Mouse (Mus musculus) monocyte, adult 5-6 weeks (primary cell): ENCODE results near the gene Sipa1l1. TPM values are rescaled to one million over a fixed set of nuclear protein-coding genes. Genes with fewer than 3 reads are reported as not detected.
A peak's percentile ranks its signal among the peaks of the same experiment; 100 is the strongest.

ENCODE experiments used
- ATAC-seq: fragments of 153-309, 156-312 bp; replicated peaks from 2 replicates; pipeline ENCODE4 v1.8.0; 2017; ENCODE audit warnings: mild to moderate bottlenecking; ENCODE audit not compliant: low TSS enrichment, insufficient number of reproducible peaks, severe bottlenecking, poor library complexity, low FRiP score
- total RNA-seq: library from RNA; stranded (forward); fragments of 200-1000, 200-491, 200-594 nt; gene quantifications from 3 replicates; pipeline ENCODE4 v1.2.3, GENCODE M21; 2017

The Sipa1l1 gene
- total RNA-seq, 1 experiment from 2014 or later, result 44.5 TPM

GRCm38 (mm10) chr12:82341181-82341580 is 172.1 kb downstream of the Sipa1l1 start:
- no peak for ATAC-seq

DNA sequence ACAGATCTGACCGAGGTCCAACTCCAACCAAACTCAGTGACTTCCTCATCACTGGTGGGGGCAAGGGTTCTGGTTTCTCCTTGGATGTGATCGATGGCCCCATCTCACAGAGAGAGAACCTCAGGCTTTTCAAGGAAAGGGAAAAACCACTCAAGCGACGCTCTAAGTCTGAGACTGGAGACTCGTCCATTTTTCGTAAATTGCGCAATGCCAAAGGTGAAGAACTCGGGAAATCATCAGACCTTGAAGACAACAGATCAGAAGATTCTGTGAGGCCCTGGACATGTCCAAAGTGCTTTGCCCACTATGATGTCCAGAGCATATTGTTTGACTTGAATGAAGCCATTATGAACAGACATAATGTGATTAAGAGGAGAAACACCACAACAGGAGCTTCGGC is 172.6 kb downstream of the Sipa1l1 start:
- no peak for ATAC-seq

GRCm38 (mm10) chr12:82350082-82350481 is 181.0 kb downstream of the Sipa1l1 start:
- ATAC-seq, result peak; percentile 56; the same call in 1 of the 2 replicates

GRCm38 (mm10) chr12:82350891-82351290 is 181.8 kb downstream of the Sipa1l1 start:
- ATAC-seq, result no peak

DNA sequence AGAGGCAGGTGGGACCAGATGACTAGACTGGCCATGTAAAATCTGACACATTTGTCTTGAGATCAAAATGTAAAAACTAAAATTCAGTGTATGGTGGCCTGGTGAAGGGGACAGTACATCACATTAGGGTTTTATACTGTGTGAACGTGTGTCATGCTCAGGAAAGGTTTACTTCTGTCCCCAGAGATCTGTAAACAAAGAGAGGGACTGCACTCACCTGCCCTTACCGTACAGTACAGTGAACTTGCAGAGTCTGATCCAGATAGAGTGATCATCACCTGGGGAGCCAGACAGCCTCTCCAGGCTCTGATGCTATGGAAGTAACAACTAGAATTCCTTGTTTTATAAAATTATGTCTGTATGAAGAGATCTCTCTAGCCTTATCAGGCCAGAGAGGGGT is 184.5 kb downstream of the Sipa1l1 start:
- no peak for ATAC-seq

DNA sequence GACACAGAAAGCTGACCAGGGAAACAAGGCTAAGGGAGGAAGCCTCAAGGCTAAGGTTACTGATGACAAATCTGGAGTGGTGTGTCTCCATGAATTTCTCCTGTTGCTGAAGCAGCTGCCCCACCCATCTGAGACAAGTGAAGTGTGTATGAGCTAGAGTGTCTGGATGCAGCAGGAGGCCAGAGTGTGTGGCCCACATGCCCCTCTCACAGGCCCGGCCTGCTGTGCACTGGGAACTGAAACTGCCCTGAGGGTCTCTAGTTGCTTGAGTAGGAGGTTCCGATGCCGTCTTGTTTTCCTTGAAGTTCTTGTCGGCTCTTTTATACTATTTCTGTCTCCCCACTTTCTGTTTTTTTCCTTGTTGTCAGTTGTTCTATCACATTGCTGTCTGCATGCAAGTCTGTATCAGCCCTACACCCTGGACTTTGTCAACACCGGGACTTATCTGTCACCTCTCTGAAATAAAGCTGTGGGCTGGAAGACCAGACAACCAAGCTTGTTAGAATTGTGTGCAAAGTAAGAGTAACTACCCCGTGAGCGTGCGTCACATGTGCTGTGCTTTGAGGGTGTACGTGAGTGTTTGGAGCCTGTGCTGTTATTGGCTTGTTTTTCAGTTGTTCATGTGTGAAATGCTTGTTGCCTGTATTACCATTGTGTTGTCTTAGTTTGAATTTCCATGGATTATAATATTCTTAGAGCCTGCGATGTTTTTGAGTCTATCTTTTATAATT is 186.5 kb downstream of the Sipa1l1 start:
- no peak for ATAC-seq

DNA sequence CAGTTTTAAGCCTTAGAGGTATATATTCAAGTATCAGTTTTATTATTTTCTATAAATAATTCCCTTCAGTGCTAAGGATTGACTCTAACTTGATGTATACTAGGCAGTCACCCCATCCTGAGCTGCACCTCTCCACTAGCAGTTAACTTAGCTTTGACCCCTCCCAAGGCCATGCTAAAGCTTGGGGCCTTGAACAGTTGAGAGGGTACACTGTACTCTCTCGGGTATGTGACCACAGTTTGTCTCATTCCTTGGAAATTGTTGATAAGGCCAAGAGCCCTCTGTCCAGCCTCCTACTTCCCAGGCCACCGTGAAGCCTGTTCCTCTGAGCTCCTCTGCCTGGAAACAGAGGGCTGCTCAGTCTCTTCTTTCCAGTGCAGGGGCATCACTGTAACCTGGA is 187.4 kb downstream of the Sipa1l1 start:
- no peak for ATAC-seq

- ATAC-seq, result no peak
Observed at GRCm38 (mm10) chr12:82357431-82357830, 188.3 kb downstream of the Sipa1l1 start.

DNA sequence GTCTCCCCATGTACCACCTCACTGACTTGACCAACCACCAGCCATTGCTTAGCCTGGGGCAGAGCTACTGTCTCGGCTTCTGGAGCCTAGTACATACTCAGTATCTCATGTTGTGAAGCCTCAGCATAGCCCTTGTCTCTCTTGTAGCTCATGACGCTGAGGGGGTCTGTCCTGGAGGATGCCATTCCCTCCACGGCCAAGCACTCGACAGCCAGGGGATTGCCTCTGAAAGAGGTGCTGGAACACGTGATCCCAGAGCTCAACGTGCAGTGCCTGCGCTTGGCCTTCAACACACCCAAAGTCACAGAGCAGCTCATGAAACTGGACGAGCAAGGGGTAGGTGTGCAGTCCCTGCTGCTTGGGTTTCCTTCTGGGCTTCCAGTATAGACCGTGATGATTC is 193.7 kb downstream of the Sipa1l1 start:
- 0 out of 2 replicates have a peak, but pooled peaks have one; percentile 13 for ATAC-seq

GRCm38 (mm10) chr12:82364186-82364585 is 195.1 kb downstream of the Sipa1l1 start:
- no peak for ATAC-seq

DNA sequence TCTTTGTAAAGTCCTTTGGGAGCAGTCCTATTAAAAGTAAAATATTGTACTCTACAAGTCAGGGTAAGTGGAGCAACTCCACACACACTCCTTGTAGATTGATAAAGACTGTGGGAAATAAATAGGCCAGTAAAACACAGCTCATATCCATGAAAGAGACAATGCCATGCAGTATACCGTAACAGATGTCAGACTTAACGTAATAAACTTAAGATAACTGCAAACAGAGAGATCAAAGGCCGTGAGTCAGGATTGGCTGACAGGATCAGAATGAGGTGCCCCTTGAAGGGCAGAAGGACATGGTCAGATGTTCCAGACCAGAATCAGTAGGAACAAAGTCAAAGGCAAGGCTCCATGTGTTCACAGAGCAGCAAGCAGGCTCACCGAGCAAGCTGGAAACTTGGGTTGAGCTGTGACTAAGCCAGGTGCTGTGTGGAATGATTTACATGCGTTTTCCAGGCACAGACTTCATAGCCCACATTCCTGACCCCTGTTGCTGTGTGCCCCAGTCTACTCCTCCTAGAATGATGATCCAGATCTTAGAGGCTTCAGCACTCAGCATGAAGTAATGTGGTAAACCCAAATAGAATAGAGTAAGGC is 196.3 kb downstream of the Sipa1l1 start:
- ATAC-seq, result no peak

- ATAC-seq, result no peak
Observed at GRCm38 (mm10) chr12:82366754-82367153, 197.6 kb downstream of the Sipa1l1 start.

DNA sequence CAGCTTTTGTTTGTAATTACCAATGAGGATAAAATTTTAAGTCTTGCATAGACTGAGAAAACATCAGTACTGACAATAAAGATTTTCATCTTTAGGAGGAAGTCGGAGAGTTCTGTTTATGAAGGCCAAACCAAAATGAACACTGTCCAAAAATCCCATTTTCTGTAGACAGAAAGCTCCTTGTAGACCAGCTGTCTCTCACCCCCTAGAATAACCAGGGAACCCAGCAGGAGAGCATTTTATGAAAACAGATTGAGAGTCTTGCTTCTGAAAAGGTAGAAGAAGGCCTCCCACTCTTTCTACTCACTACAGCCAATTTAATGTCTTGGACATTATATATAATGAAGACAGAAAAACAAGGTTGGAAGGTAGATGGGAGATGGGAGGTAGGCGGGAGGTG is 198.2 kb downstream of the Sipa1l1 start:
- no peak for ATAC-seq

- no peak for ATAC-seq
Observed at GRCm38 (mm10) chr12:82367986-82368385, 198.9 kb downstream of the Sipa1l1 start.

DNA sequence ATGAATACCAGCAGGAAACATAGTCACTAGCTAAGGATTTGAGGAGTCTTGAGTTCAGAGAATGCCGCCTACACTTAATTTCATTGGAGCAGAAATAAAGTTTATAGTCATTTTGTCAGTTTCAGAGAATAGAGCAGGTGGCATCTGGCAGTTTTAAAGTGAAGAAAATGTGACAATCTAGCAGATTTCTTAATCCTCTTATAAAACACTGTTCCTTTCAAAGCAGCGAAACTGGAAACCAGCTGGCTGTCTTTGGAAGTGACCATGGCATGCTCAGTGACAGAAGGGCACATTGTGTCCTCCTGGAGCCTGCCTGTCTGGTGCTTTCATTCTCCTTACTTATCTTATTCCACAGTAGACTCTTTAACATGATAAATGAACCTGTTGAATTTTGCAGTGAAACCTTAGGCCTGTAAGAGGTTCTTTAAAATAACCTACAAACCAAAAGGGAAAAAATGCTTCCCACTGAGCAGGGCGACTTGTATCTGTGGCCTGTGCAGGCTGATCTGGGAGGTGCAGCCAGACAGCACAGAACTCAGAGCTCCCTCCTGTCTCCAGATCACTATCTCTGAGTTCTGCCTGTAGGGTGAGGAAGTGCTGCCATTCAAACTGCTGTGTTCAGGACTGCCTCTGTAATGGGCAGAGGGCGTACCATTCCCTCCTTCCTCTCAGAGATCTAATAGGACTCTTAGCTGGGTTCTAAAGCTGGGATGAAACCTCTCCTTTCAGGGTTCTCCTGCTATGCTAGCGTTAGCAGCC is 200.5 kb downstream of the Sipa1l1 start:
- no peak for ATAC-seq

- ATAC-seq, result no peak
Observed at GRCm38 (mm10) chr12:82371266-82371665, 202.1 kb downstream of the Sipa1l1 start.

GRCm38 (mm10) chr12:82374020-82374419 is 204.9 kb downstream of the Sipa1l1 start:
- ATAC-seq, result no peak

DNA sequence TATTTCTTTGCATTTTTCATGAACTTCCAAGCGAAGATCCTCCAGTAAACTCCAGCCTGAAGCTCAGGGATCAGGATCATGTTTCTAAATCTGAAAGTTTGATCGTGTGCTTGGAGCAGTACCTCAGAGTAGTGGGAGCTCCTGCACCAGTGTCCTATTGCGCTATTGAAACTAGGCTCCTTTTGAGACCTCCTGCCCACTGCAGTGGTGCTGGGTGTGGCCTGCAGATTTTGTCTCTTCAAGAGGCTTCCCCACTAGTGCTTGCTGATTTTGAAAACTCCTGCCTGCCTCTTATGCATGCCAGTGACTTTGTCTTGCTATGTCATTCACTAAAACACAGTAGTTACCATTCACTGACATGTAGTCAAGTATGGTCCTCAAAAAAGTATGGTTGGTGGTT is 213.8 kb downstream of the Sipa1l1 start:
- ATAC-seq, result no peak

DNA sequence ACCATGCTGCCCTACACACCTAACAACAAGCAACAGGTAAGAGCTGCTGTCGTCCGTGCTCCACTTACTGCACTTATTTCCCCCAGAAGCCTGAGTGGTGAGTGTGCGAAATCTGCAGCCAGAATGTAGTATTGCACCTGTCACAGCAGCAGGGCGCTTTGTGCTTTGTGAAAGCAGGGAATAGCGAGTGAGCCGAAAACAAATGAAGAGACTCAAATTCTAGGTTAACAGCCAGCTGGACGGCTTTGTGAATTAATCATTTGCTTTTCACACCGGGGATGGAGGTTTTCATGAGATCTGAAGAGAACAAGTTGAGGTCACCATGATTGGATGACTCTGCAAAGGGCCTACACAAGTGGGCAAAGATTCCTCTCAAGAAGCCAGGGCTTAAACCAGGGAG is 215.6 kb downstream of the Sipa1l1 start:
- no peak for ATAC-seq

DNA sequence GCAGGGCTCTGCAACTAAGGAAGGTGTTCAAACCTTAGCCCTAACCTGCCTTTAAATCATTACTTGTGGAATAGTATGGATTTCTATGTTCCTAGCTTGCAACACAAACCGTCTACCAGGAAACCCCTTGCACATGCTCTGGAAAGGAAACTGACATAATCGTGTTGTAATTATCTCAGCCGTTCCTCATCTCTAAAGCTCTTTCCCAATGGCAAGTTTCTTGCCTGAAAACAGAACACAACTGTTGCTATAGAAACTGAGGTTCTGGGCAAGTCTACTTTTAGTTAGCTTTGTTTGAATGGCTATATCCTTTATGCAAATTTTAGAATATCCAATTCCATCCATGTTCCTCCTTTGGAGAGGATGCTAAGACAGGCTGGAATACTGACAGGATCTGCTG is 217.9 kb downstream of the Sipa1l1 start:
- no peak for ATAC-seq
